Mouse (Mus musculus): ENCODE measurements around the gene Odf3l1.

Odf3l1 gene

DNA sequence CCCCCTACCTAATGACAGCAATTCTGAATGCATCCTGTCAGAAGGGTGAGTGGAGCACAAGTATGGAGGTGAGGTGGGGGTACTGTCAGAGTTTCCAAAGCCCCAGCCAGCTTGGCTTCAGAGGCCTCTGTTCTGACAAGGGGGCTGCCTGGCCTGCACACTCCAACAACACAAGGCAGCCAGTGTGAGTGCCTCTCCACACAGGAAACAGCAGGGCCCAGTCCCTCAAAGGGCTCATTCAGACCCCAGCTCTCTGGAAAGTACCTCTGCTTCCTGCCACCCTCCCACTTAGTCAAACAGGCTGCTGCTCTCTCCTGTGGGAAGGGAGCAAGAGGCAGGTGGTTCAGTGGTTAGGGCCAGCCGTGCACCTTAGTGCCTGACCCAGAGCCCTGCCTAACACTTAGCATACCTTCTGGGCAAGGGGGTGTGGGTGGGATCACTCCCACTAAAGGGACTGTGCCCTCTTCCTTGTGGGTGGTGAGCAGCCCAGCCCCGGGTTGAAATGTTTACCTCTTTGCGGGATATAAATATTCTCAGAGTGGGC is 17.1 kb upstream of the Odf3l1 start:
- no peak for DNase-seq (ENCODE audit: low spot score)

DNA sequence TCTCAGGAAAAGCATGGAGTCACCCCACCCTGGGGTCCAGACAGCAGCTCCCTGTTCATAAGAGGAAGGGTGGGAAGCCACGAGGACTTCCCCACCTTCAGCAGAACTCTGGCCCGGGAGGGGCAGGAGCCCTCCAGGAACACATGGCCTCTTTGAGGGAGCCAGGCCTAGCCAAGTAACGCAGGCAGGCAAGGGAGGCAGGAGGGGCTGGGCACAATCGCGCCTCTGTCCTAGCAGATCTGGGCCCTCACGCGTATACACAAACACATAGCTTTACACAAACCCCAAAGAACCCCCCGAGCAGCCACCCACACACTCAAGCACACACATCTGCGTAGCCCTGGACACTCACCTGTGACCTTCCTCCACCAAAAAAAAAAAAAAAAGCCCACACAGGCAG is 16.3 kb upstream of the Odf3l1 start:
- DNase-seq (ENCODE audit: low spot score): no peak

DNA sequence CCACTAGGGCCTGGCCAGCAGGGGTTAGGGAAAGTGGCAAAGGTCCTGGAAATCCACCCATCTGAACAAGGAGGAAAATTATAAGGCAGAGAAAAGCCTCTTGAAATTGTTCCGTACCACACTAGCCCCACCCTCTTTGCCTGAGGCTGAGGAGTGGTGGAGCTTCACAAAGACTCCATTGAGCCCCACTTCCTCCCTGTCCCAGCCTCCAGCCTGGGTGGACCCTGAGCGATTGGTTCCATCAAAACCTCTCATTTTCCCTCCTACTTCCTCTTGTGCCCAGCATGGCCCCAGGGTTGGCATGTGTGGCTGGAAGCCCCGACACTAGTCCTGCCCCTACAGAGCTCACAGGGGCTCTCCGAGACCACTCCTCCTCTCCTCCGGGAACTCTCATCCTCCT is 12.8 kb upstream of the Odf3l1 start:
- DNase-seq (ENCODE audit: low spot score): no peak

DNA sequence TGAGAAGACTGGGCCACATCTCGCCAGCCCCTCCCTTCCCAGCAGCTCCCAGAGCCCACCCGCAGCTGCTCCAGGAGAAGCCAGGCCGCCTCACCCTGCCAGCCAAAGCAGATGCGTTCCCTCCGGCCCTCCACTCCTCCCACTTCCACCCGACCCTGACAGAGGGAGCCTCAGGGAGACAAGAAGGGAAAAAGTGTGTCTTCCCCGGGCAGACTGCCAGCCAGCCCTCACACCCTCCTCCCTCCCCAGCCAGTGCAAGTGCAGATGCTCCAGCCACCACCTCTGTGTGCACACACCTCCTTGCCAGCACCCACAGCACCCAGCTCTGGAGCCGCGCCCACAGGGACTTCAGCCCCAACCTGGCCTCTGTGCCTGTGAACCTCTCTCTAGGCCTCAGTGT is 12.3 kb upstream of the Odf3l1 start:
- no peak for DNase-seq (ENCODE audit: low spot score)

DNA sequence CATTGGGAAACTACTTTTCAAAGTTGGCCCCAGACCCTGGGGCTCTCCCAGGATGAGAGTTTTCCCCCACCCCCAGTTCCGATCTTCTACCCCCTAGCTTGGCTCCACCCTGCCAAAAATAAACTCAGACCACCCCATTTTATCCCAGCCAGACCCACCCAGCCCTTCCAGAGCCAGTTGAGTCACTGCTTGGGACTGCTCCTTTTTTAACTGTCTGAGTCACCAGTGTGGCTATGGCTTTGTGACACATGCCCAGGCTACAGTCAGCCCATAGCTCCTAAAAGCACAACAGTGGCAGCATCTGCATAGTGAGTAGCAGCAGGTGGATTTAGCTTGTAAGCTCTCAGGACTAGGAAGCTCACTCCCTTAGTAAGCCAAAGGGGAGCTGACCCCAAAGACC is 8.6 kb upstream of the Odf3l1 start:
- DNase-seq (ENCODE audit: low spot score): no peak

DNA sequence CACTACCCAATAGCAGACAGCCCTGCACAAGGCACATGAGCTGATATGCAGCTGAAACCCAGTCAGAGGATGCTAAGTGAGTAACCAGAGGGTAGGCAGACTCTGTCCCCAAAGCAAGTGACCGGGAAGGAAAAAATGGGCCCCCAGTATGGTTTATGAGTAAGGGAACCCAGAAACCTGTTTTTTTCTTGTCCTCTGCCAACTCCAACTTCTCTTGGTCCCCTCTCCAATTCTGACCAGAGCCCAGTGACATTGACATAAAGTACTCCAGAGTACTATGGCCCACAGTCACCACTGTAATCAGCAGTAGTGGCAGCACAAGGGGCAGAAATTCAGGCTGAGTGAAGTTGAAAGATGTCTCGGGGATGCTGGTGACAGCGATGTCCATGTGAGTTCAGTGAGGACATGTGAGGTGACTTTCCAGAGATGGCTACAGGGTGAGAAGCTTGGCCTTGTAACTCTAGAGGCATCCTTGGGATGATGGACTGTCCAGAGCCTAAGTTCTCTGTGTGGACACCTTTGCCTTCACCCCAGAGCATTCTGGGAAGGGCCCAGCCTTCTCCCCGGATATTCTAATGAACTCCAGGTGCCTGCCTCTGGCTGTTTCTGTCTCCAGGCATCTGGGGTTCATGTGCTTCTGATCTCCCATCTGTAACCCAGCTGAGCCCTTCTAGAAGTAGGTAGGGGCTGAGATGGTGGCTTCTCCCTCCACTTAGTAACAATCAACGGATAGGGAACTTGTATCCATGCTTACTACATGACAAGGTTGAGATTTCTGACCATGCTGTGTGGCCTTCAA is 7.8 kb upstream of the Odf3l1 start:
- DNase-seq (ENCODE audit: low spot score): no peak

DNA sequence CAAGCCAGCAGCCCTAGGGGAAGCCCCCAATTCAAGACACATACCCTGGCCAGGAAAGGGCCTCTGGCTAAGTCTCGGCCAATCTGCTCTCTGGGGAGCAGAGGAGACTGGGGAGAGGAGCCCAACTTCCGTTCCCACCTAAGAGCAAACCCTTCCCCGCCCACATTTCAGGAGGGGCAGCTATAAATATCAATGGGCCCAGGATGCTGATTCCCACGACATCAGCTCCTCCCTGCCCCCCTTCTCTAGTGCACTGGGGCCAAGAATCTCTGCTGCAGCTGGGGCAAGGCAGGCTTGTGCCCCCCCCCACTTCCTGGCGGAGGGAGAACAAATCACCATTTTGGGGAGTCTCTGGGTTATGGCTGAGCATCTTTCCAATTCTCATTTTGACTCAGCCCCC is 6.7 kb upstream of the Odf3l1 start:
- no peak for DNase-seq (ENCODE audit: low spot score)

DNA sequence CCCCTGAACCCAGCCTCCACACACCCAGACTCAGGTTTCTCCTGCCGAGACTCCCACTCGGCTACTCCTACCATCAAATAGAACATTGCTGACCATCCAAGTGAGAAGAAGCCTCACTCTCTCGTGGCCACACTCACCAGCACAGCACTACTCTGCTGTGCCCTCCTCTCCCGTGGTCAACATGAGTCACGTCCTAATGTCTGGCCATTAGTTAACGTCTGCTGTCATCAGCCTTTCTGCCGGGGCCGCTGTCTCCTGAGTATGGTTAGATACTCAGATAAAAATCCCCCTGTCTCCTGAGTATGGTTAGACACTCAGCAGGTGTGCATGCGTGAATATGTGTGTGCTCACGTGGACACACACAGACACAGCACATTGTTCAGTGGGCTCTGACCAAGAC is 6.3 kb upstream of the Odf3l1 start:
- no peak for DNase-seq (ENCODE audit: low spot score)

DNA sequence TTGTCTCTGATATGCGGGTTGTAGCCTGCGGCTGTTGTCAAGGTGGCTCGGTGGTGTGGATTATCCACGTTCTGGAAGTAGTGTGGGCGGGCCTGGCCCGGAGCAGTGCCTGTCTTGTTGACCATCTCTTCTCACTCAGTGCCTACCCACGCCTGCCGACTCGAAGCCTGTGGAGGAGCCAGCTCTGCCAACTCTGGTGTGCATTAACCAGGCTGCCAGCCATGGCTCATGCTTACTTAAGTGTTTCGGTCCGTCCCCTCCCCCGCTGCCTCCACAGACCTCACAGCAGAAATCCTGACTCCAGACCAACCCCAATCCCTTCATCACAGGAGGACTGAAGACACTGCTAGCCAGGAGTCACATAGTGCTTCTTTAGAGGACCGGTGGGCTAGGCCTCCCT is 5.1 kb upstream of the Odf3l1 start:
- DNase-seq (ENCODE audit: low spot score): no peak

DNA sequence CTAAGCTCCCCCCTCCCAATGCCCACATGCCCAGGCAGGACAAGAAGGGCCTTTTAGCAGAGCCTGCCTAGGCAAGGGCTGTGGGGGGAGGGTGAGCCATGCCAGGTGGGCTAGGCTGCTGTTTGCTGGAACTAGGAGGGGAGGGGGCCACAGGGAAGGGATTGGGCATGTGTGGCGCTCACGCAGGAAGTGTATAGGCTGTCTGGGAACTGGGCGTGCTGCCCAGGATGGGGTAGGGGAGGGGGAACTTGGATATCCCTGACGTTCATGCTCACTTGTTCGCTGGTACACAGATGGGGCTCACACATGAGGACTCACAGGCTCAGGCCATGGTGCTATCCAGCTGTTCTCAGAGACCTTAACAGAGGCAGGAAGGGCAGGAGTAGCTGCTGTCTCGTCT is 3.8 kb upstream of the Odf3l1 start:
- no peak for DNase-seq (ENCODE audit: low spot score)

DNA sequence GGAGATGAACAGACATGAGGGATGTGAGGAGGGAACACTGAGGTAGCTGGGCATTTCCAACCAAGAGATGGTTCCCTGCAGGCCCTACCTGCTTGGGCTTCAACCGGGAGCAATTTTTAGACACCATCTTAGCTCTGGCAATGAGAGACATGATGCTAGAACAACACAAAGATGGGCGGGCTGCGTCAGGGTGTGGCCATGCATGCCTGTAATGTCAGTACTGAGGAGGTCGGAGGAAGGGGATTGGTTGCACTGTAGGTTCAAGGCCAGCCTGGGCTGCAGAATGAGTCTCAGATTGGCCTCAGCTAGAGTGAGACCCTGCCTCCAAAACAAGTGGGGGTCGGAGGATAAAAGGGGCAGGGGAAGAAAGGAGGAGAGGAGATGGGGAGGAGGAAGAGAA is 2.0 kb upstream of the Odf3l1 start:
- DNase-seq (ENCODE audit: low spot score): no peak

DNA sequence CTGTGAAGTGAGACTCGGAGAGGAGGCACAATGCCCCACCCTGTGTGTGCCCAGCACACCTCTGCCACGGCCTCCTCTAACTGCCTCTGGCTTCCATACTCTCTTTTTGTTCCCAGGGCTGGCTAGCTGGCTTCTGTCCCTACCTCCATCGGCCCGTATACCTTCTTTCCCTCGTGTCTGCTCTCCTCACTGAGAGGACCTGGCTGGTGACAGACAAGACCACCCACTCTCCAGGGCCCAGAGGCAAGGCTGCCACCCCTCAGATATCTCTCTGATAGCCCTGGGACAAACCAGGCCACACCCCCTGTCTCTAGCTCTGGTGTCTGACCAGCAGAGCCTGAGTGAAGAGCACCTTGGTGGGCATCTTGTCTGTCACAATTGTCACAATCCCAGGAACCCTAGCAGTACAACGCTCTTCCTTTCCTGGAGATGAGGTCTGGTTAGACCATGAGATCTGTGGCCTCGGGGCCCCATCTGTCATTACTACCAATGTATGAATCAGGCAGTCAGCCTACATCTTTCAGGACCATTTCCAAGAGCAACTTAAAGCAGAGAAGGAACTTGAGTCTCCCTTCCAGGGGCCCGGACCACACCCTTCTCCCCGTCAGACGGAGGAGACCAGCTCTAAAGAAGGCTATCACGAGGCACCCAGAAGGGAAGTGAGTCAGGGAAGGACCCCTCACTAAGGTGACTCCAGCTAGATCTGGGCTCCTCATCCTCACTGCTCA is 1.4 kb upstream of the Odf3l1 start:
- DNase-seq (ENCODE audit: low spot score): no peak

DNA sequence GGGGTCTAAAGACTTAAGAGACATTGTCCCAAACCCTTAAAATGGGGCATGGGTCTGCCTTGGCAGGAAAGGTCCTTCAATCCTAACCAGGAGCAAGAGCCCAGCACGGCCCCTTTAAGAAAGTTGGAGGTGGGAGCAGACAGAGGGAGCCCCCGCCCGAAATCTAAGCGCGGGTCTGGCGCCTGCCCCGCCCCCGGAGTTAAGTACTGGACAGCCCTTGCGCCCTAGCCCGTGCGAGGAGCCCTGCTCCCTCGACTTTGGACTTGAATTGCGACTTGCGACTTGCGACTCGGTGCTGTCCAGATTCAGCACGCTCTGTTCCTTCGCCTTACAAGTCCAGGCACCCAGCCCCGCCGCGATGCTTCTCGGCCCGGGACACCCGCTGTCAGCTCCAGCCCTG is 353 bp upstream of the Odf3l1 start, which contains the start of gene Cspg4:
Gene Cspg4, plus strand, starts transcription at position 202 of the 400 bp plus-strand sequence.
- DNase-seq (ENCODE audit: low spot score): peak; percentile 56

DNA sequence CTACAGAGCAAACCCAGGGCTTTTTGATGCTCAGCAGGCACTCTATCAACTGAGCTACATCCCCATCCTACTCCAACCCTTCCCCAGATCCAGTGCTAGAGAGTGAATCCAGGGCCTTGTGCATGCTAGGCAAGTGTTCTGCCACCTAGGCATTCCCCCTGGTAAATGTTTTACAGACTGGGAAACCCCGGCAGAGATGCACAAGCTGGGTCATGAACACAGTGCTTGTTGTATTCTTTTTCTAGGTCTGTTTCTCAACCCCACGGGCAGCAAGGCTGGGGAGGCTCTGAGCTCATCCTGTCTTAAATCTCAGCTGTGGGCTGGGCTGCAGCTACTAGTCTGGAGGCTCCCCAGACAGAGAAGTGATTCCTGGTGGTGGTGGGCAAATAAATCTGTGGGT is 1.6 kb downstream of the Odf3l1 start:
- no peak for DNase-seq (ENCODE audit: low spot score)

DNA sequence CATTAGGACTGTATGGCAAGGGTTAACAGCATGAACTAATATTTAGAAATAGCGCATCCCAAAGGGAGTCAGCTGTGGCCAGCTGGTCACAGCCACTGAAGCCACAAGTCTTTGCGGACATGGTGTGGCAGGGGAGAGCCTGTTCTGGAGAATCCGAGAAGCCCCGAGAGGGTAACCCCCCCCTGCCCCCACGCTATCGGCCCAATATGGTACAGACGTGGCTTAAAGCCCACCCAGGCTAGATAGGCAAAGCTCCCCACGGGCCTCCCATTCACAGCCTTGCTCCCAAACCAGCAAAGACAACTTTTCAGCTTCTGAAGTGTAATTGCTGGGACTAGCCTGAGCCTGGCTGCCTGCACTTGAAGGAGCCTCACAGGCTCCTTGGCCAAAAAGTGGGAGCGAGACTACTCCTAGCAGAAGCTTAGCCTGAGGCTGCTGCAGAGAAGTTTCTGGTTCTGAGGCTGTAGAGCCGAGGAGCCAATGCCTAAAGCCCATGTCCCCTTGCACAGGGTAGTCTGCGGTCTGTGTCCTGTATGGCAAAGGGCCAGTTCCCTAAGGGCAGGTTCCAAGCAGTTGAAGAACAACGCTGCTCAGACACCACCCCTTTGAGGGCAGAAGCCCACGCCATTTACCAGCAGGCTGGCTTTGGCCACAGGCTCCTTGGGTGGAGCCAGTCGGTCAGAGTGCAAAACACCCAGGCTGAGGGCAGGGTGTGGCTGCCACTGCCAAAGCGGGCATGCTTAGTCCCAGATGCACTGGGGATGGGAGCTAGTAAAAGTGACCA is 3.8 kb downstream of the Odf3l1 start:
- DNase-seq (ENCODE audit: low spot score): no peak

DNA sequence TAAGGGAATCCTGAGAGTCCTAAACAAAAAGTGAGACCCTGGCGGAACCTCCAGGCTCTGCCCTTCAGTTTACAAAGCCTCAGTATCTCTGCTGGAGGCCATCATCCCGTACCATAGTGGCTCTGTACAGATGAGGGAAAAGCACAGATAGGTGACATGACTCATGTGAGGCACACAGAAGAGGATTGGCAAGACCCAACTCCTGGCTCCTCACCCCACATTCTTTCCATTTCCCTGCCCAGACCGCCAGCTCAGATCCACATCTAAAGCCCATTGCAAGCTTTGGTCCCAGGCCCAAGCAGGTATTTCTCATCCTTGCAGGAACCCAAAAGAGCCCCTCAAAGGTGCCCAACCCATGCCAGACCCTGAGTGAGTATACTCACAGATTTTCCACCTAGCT is 4.4 kb downstream of the Odf3l1 start:
- no peak for DNase-seq (ENCODE audit: low spot score)

DNA sequence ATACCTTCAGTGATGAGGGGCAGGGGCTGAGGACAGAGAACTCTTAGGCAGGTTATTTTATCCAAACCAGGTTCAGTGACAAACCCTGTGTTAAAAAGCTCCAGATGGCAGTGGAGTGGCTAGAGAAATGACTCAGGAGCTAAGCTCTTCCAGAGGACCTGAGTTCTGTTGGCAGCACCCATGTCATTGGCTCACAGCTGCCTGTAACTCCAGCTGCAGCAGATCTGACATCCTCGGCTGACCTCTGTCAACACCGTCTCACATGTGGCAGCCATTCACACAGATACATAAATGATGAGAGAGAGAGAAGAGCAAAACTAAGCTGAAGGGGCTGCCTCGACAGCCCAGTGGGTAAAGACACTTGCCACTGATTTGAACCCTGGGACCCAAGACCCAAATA is 7.0 kb downstream of the Odf3l1 start:
- DNase-seq (ENCODE audit: low spot score): no peak

DNA sequence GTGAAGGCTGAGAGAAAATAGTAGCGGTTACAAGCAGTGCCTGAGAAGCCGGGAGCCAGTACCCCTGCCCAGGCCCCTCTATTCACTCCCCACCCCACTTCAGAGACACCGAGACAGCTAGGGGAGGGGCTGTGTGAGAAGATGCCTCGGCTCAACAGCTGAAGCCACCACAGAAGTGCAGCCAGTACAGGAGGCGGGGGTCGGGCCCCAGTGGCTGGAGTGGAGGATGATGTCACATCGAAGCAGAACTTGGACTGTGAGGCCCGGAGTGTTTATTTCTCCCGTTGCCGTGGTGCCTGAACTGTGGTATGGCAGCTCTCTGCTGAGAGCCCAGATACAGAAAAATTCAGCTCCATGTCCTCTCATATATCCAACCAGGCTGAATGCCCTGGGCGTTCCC is 12.7 kb downstream of the Odf3l1 start:
- DNase-seq (ENCODE audit: low spot score): peak; percentile 52

DNA sequence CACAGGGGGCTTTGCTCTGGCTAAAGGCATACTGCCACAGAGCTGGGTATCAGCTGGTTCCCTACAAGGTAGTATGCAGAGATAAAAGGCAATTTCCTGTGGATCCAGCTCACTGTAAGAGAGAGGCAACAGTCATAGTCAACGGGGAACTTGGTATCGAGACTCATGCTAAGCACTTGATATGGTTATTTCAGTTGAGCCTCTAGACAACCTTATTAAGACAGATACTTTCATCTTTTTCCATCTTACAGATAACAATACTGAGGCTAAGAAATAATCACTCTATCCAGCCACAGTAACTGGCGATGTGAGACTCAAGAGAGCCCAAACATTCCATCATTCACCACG is 13.6 kb downstream of the Odf3l1 start:
- DNase-seq (ENCODE audit: low spot score): no peak

DNA sequence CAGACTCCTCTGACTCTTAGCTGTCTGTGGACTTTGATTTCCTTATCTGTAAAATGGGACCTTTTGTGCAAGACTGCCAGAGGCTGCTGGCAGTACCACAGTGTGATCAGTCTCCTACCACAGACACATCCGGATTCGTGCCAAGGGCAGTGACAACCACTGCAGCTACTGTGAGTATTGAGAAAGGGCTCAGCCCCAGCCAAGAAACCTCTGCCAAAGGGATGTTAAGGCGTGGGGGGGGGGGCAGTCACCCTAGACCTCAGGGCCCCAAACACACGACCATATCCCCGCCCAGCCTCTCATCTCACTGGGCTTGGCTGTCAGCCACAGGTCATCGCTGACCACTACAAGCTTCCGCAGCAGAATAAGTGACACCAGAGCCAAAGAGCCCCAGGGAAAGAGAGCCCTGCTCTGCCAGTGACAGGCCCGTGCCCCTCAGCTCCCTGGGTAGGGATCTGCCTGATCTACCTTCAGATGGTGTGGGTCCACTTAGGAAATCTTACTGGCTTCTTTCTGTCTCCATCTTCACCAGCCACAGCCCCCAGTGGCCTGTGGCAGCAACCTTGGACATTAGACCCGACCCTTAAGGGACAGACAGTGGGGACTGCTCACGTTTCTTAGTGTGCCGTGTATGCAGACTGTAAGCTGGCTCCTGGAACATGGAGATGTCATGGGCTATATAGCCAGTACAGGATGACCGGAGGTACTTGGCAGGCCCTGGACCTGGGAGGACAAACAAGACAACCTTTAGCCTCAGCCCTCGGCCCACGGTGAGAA is 14.2 kb downstream of the Odf3l1 start:
- DNase-seq (ENCODE audit: low spot score): no peak

DNA sequence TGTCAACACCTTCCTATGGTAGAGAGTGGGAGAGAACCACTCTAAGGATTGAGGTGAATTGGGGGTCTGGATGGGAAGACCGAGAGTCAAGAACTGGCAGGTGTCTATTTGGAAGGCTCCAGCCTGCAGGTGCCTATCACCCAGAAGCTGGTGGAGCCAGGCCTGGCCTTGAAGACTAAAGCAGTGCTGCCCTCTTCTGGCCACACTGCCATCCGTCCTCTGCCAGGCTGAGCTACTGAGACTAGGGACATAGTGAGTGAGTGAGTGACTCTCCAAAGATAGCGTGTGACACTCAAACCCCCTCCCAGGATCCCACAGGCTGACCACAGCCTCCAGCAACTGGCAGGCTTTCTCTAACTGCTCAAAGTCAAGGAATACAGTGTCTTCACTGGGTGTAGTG is 17.0 kb downstream of the Odf3l1 start:
- DNase-seq (ENCODE audit: low spot score): peak; percentile 87

DNA sequence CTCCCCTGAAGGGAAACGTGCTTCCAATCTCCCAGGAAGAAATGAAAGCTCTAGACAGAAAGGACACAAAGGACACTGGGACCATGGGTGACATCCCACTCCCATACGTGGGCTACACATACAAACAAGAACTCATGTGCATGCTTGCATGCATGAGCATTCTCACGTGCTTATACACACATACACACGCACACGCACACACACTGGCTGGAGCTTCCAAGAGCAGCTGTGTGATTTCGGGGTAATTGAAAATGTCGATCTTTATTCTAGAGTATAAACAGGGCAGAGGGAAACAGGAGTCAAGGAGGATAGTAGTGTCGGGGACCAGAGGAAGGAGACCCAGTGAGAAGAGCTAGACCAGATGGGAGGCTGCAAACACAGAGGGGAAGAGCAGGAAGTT is 19.8 kb downstream of the Odf3l1 start:
- DNase-seq (ENCODE audit: low spot score): no peak
